Mouse (Mus musculus): ENCODE measurements around the gene Sgo2a. TPM values are rescaled to one million over a fixed set of nuclear protein-coding genes. Genes with fewer than 3 reads are reported as not detected.
"Not testable (repeated sequence)": the region's sequence is repeated elsewhere in the genome, so short reads cannot be mapped to it uniquely, and the experiment has no call there.

The Sgo2a gene
- total RNA-seq, 2 experiments from 2014 or later, result 0.42 to 0.46 TPM

GRCm38 (mm10) chr1:58030156-58030871, 34.5 kb downstream of the Sgo2a start:
- peak; percentile 76 to 80 for DNase-seq
- intact Hi-C loops (cut with DNase I), result loop anchor here (5.0 kb wide), 1 partner anchor 603 kb away; no protein-coding TSS in a partner anchor

GRCm38 (mm10) chr1:58031160-58031769, 35.5 kb downstream of the Sgo2a start:
- peak; percentile 48 to 58 for DNase-seq

GRCm38 (mm10) chr1:58037306-58037705, 41.5 kb downstream of the Sgo2a start:
- DNase-seq; intact Hi-C loops (cut with DNase I): not testable (repeated sequence)

More at GRCm38 (mm10) chr1:58031160-58031769, 35.5 kb downstream of the Sgo2a start:
- intact Hi-C loops (cut with DNase I), result loop anchor here (5.0 kb wide), 1 partner anchor 604 kb away; no protein-coding TSS in a partner anchor

GRCm38 (mm10) chr1:58045076-58045475, 49.3 kb downstream of the Sgo2a start:
- intact Hi-C loops (cut with DNase I), result no loop called here
- DNase-seq, result no peak

GRCm38 (mm10) chr1:58045546-58045945, 49.8 kb downstream of the Sgo2a start:
- DNase-seq, result no peak
- intact Hi-C loops (cut with DNase I), result no loop called here

- intact Hi-C loops (cut with DNase I), result no loop called here
- no peak for DNase-seq
Measured at GRCm38 (mm10) chr1:58046721-58047290, 51.0 kb downstream of the Sgo2a start.

- no peak for DNase-seq
- intact Hi-C loops (cut with DNase I), result no loop called here
Measured at GRCm38 (mm10) chr1:58049126-58049525, 53.4 kb downstream of the Sgo2a start.

- intact Hi-C loops (cut with DNase I), result no loop called here
- DNase-seq, result no peak
Measured at GRCm38 (mm10) chr1:58055598-58055997, 59.8 kb downstream of the Sgo2a start.

GRCm38 (mm10) chr1:58056074-58056807, 60.5 kb downstream of the Sgo2a start:
- intact Hi-C loops (cut with DNase I), result no loop called here
- DNase-seq, result no peak

- no peak for DNase-seq
- intact Hi-C loops (cut with DNase I), result no loop called here
Measured at GRCm38 (mm10) chr1:58056939-58057338, 61.2 kb downstream of the Sgo2a start.

- intact Hi-C loops (cut with DNase I), result no loop called here
- DNase-seq, result no peak
Measured at GRCm38 (mm10) chr1:58058846-58059245, 63.1 kb downstream of the Sgo2a start.

GRCm38 (mm10) chr1:58062131-58062530, 66.4 kb downstream of the Sgo2a start:
- no peak for DNase-seq
- intact Hi-C loops (cut with DNase I), result no loop called here

- intact Hi-C loops (cut with DNase I), result no loop called here
- no peak for DNase-seq
Measured at GRCm38 (mm10) chr1:58065151-58065550, 69.4 kb downstream of the Sgo2a start.

- peak in 1 of 2 experiments; percentile 19 for DNase-seq
- intact Hi-C loops (cut with DNase I), result no loop called here
Measured at GRCm38 (mm10) chr1:58065606-58066005, 69.8 kb downstream of the Sgo2a start.

- DNase-seq, result no peak
- intact Hi-C loops (cut with DNase I), result no loop called here
Measured at GRCm38 (mm10) chr1:58069181-58069580, 73.4 kb downstream of the Sgo2a start.

GRCm38 (mm10) chr1:58070091-58070490, 74.3 kb downstream of the Sgo2a start:
- intact Hi-C loops (cut with DNase I), result no loop called here

GRCm38 (mm10) chr1:58071006-58071405, 75.2 kb downstream of the Sgo2a start:
- DNase-seq, result no peak
- intact Hi-C loops (cut with DNase I), result no loop called here

More at GRCm38 (mm10) chr1:58070091-58070490, 74.3 kb downstream of the Sgo2a start:
- no peak for DNase-seq

- intact Hi-C loops (cut with DNase I), result no loop called here
Measured at GRCm38 (mm10) chr1:58071509-58071908, 75.7 kb downstream of the Sgo2a start.

GRCm38 (mm10) chr1:58072416-58072815, 76.6 kb downstream of the Sgo2a start:
- DNase-seq, result no peak
- intact Hi-C loops (cut with DNase I), result no loop called here

More at GRCm38 (mm10) chr1:58071509-58071908, 75.7 kb downstream of the Sgo2a start:
- no peak for DNase-seq

GRCm38 (mm10) chr1:58072991-58073730, 77.4 kb downstream of the Sgo2a start:
- DNase-seq, result no peak
- intact Hi-C loops (cut with DNase I), result no loop called here

Data from gastrocnemius, postnatal 36 days (tissue).